Mouse (Mus musculus) erythroblast, adult 5-6 weeks (primary cell): ENCODE data around the gene Slc7a8. TPM values are rescaled to one million over a fixed set of nuclear protein-coding genes. Genes with fewer than 3 reads are reported as not detected.

Experiments
- total RNA-seq, 2 experiments: library from RNA; stranded (forward) in 1 of 2; stranded (reverse) in 1 of 2; fragments of 150-400 nt in 1 of 2; fragments of 200-764, 138-1000 nt in 1 of 2; gene quantifications; 2 replicates each; pipeline versions ENCODE4 v1.2.3 to v1.2.4; 2015 to 2017; ENCODE audit warnings: low replicate concordance in 2 of 2

Slc7a8 gene
- total RNA-seq, 2 experiments from 2014 or later = 1.8 to 10.8 TPM

Other genes with a start within 250 kb of the Slc7a8 start
- gene Haus4, start 227.3 kb downstream of the Slc7a8 start, total RNA-seq (2015; ENCODE audit: low replicate concordance) = 13.0 and 30.6 TPM in 2 replicates
- 39.4 and 42.9 TPM in 2 replicates for gene Haus4, start 227.3 kb downstream of the Slc7a8 start, total RNA-seq (2017; ENCODE audit: low replicate concordance)
- not detected in 2 replicates for gene Ajuba, start 204.4 kb downstream of the Slc7a8 start, total RNA-seq (2015; ENCODE audit: low replicate concordance)
- gene Ajuba, start 204.4 kb downstream of the Slc7a8 start, total RNA-seq (2017; ENCODE audit: low replicate concordance) = 0.85 TPM in 1 of 2 replicates, not detected in the other
- 1.3 and 4.4 TPM in 2 replicates for gene 4931414P19Rik, start 176.0 kb downstream of the Slc7a8 start, total RNA-seq (2015; ENCODE audit: low replicate concordance)
- 1.0 and 1.4 TPM in 2 replicates for gene 4931414P19Rik, start 176.0 kb downstream of the Slc7a8 start, total RNA-seq (2017; ENCODE audit: low replicate concordance)
- gene Psmb5, start 163.9 kb downstream of the Slc7a8 start, total RNA-seq (2015; ENCODE audit: low replicate concordance) = 47.7 and 51.0 TPM in 2 replicates
- 12.9 and 18.1 TPM in 2 replicates for gene Psmb5, start 163.9 kb downstream of the Slc7a8 start, total RNA-seq (2017; ENCODE audit: low replicate concordance)
- not detected in 2 replicates for gene Psmb11, start 160.5 kb downstream of the Slc7a8 start, total RNA-seq (2015; ENCODE audit: low replicate concordance)
- 0.26 TPM in 1 of 2 replicates, not detected in the other for gene Psmb11, start 160.5 kb downstream of the Slc7a8 start, total RNA-seq (2017; ENCODE audit: low replicate concordance)
- gene Gm17606, start 141.0 kb downstream of the Slc7a8 start, total RNA-seq (2015; ENCODE audit: low replicate concordance) = not detected in 2 replicates
- not detected in 2 replicates for gene Gm17606, start 141.0 kb downstream of the Slc7a8 start, total RNA-seq (2017; ENCODE audit: low replicate concordance)
- 1.3 and 1.5 TPM in 2 replicates for gene Cdh24, start 140.6 kb downstream of the Slc7a8 start, total RNA-seq (2015; ENCODE audit: low replicate concordance)
- 2.4 and 5.0 TPM in 2 replicates for gene Cdh24, start 140.6 kb downstream of the Slc7a8 start, total RNA-seq (2017; ENCODE audit: low replicate concordance)
- gene 1700123O20Rik, start 95.7 kb downstream of the Slc7a8 start, total RNA-seq (2015; ENCODE audit: low replicate concordance) = 22.7 and 25.5 TPM in 2 replicates
- 18.1 and 25.8 TPM in 2 replicates for gene 1700123O20Rik, start 95.7 kb downstream of the Slc7a8 start, total RNA-seq (2017; ENCODE audit: low replicate concordance)
- gene Acin1, start 95.0 kb downstream of the Slc7a8 start, total RNA-seq (2015; ENCODE audit: low replicate concordance) = 173 and 217 TPM in 2 replicates
- 369 and 562 TPM in 2 replicates for gene Acin1, start 95.0 kb downstream of the Slc7a8 start, total RNA-seq (2017; ENCODE audit: low replicate concordance)
- gene Gm29776, start 83.1 kb downstream of the Slc7a8 start, total RNA-seq (2015; ENCODE audit: low replicate concordance) = not detected in 2 replicates
- not detected in 2 replicates for gene Gm29776, start 83.1 kb downstream of the Slc7a8 start, total RNA-seq (2017; ENCODE audit: low replicate concordance)
- gene Cebpe, start 69.8 kb downstream of the Slc7a8 start, total RNA-seq (2015; ENCODE audit: low replicate concordance) = 22.4 and 29.4 TPM in 2 replicates
- gene Cebpe, start 69.8 kb downstream of the Slc7a8 start, total RNA-seq (2017; ENCODE audit: low replicate concordance) = 27.7 and 53.0 TPM in 2 replicates
- gene Rnf212b, start 32.2 kb upstream of the Slc7a8 start, total RNA-seq (2015; ENCODE audit: low replicate concordance) = not detected in 2 replicates
- gene Rnf212b, start 32.2 kb upstream of the Slc7a8 start, total RNA-seq (2017; ENCODE audit: low replicate concordance) = 1.0 TPM in 1 of 2 replicates, not detected in the other
- 0.63 TPM in 1 of 2 replicates, not detected in the other for gene Homez, start 89.0 kb upstream of the Slc7a8 start, total RNA-seq (2015; ENCODE audit: low replicate concordance)
- 2.5 and 5.6 TPM in 2 replicates for gene Homez, start 89.0 kb upstream of the Slc7a8 start, total RNA-seq (2017; ENCODE audit: low replicate concordance)
- 1.9 TPM in 1 of 2 replicates, not detected in the other for gene Ppp1r3e, start 95.6 kb upstream of the Slc7a8 start, total RNA-seq (2015; ENCODE audit: low replicate concordance)
- 0.70 and 3.7 TPM in 2 replicates for gene Ppp1r3e, start 95.6 kb upstream of the Slc7a8 start, total RNA-seq (2017; ENCODE audit: low replicate concordance)
- 0.77 and 0.84 TPM in 2 replicates for gene Bcl2l2, start 101.4 kb upstream of the Slc7a8 start, total RNA-seq (2015; ENCODE audit: low replicate concordance)
- 1.0 and 4.6 TPM in 2 replicates for gene Bcl2l2, start 101.4 kb upstream of the Slc7a8 start, total RNA-seq (2017; ENCODE audit: low replicate concordance)
- not detected in 2 replicates for gene Gm20521, start 101.5 kb upstream of the Slc7a8 start, total RNA-seq (2015; ENCODE audit: low replicate concordance)
- not detected in 2 replicates for gene Gm20521, start 101.5 kb upstream of the Slc7a8 start, total RNA-seq (2017; ENCODE audit: low replicate concordance)
- 26.3 and 41.1 TPM in 2 replicates for gene Pabpn1, start 110.6 kb upstream of the Slc7a8 start, total RNA-seq (2015; ENCODE audit: low replicate concordance)
- gene Pabpn1, start 110.6 kb upstream of the Slc7a8 start, total RNA-seq (2017; ENCODE audit: low replicate concordance) = 54.6 and 55.9 TPM in 2 replicates
- 1.5 TPM in 1 of 2 replicates, not detected in the other for gene Slc22a17, start 131.2 kb upstream of the Slc7a8 start, total RNA-seq (2015; ENCODE audit: low replicate concordance)
- gene Slc22a17, start 131.2 kb upstream of the Slc7a8 start, total RNA-seq (2017; ENCODE audit: low replicate concordance) = 0.60 TPM in 1 of 2 replicates, not detected in the other
- not detected in 2 replicates for gene Efs, start 144.2 kb upstream of the Slc7a8 start, total RNA-seq (2015; ENCODE audit: low replicate concordance)
- gene Efs, start 144.2 kb upstream of the Slc7a8 start, total RNA-seq (2017; ENCODE audit: low replicate concordance) = not detected in 2 replicates
- not detected in 2 replicates for gene Il25, start 150.7 kb upstream of the Slc7a8 start, total RNA-seq (2015; ENCODE audit: low replicate concordance)
- not detected in 2 replicates for gene Il25, start 150.7 kb upstream of the Slc7a8 start, total RNA-seq (2017; ENCODE audit: low replicate concordance)
- gene Cmtm5, start 154.3 kb upstream of the Slc7a8 start, total RNA-seq (2015; ENCODE audit: low replicate concordance) = not detected in 2 replicates
- not detected in 2 replicates for gene Cmtm5, start 154.3 kb upstream of the Slc7a8 start, total RNA-seq (2017; ENCODE audit: low replicate concordance)
- not detected in 2 replicates for gene Myh6, start 185.0 kb upstream of the Slc7a8 start, total RNA-seq (2015; ENCODE audit: low replicate concordance)
- not detected in 2 replicates for gene Myh6, start 185.0 kb upstream of the Slc7a8 start, total RNA-seq (2017; ENCODE audit: low replicate concordance)
- gene Gm17428, start 195.0 kb upstream of the Slc7a8 start, total RNA-seq (2015; ENCODE audit: low replicate concordance) = not detected in 2 replicates
- gene Gm17428, start 195.0 kb upstream of the Slc7a8 start, total RNA-seq (2017; ENCODE audit: low replicate concordance) = not detected in 2 replicates
- gene Myh7, start 212.7 kb upstream of the Slc7a8 start, total RNA-seq (2015; ENCODE audit: low replicate concordance) = not detected in 2 replicates
- not detected in 2 replicates for gene Myh7, start 212.7 kb upstream of the Slc7a8 start, total RNA-seq (2017; ENCODE audit: low replicate concordance)
- gene Ngdn, start 233.5 kb upstream of the Slc7a8 start, total RNA-seq (2015; ENCODE audit: low replicate concordance) = 16.3 and 20.6 TPM in 2 replicates
- 6.0 and 11.4 TPM in 2 replicates for gene Ngdn, start 233.5 kb upstream of the Slc7a8 start, total RNA-seq (2017; ENCODE audit: low replicate concordance)